Mouse (Mus musculus): ENCODE results near the gene Sox4. TPM values are rescaled to one million over a fixed set of nuclear protein-coding genes. Genes with fewer than 3 reads are reported as not detected.

Gene Sox4
- 10 to 100 TPM; 61.2 to 71.9 TPM for total RNA-seq (2021)
- long read RNA-seq, experiment 1, full-length matches to known transcripts: 55 of 57 reads
- long read RNA-seq, experiment 1, partial matches to known transcripts: 0 of 57 reads
- long read RNA-seq, experiment 1, other reads (novel, unspliced or antisense): 2 of 57 reads
- long read RNA-seq, experiment 2, full-length matches to known transcripts: 413 of 415 reads
- long read RNA-seq, experiment 2, partial matches to known transcripts: 0 of 415 reads
- long read RNA-seq, experiment 2, other reads (novel, unspliced or antisense): 2 of 415 reads

- peak; percentile 79 to 88 for DNase-seq (ENCODE audit: low spot score in 2 of 2)
Observed at GRCm38 (mm10) chr13:28953581-28953991, at the start of gene Sox4. Gene Sox4, minus strand, starts transcription at chr13:28953713.

DNA sequence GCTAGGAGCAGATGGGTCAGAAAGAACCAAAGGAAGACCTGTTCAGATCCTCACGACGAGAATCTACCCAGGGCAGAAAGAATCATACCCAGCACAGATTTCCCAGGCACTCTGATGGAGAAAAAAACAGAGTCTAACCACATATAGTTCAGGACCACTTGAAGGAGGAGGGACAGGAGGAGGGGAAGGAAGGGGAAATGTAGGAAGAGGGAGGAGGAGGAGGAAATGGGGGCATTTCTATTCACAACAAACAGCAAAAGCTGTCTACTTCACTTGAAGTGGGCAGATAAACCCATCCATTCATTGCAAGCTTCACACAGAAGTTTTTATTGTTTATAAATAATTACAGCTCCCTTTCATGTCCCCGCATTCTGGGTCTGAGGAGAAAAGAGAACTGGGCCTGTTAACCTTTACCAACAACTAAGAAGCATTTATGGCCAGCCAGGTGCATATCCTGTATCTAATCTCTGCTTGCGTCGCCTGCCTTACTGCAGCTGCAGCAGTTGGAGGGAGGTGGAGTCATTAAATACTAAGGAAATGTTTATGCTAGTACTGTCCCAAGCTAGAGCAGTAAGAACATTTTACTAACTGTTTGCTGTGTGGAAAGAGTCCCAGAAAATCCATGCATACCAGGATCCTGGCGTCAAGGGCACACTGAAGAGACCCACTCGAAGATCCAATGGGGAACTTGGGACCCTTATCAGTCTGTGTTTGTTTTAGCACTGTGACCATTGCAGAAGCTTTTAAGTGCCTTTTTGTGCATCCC lies 38.6 kb upstream of the Sox4 start:
- DNase-seq (ENCODE audit: low spot score in 2 of 2): no peak

GRCm38 (mm10) chr13:28988751-28989703 lies 35.5 kb upstream of the Sox4 start:
- DNase-seq (ENCODE audit: low spot score in 2 of 2): no peak

DNA sequence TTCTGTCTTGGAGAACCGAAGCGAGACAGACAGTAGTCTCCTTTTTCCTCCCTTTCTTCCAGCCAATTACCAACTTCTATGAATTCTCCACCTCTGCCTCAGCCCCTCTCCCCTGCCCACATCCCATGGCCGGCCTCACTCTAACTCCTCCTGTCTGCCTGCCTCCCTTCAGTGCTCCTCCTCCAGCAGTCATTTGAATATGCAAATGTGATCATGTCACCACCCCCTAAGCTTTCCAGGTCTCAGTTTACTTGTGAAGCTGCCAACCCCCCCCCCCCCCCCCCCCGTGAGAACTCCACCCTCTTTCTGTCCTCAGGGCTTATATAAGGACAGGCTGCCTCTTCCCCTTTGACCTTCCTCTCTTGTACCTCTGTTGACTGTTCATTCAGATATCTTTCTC lies 27.2 kb upstream of the Sox4 start:
- no peak for DNase-seq (ENCODE audit: low spot score in 2 of 2)

GRCm38 (mm10) chr13:28975011-28975410 lies 21.5 kb upstream of the Sox4 start:
- no peak for DNase-seq (ENCODE audit: low spot score in 2 of 2)

GRCm38 (mm10) chr13:28974597-28974996 lies 21.1 kb upstream of the Sox4 start:
- no peak for DNase-seq (ENCODE audit: low spot score in 2 of 2)

DNA sequence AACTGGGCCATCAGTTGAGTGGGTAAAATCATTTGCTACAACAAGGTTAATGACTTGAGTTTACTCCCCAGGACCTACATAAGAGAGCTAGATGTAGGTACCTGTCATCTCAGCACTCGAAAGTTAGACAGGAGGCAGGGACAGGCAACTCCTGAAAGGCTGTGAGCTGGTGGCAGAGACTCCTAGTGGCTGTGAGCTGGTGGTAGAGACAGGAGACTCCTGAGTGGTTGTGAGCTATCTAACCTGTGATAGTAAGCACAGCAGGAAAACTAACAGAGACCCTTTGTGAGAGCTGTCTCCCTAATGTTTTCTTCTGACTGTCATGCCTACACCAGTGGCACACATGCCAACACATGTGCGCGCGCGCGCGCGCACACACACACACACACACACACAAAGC lies 7.4 kb upstream of the Sox4 start:
- DNase-seq (ENCODE audit: low spot score in 2 of 2): no peak

- DNase-seq (ENCODE audit: low spot score in 2 of 2): peak; percentile 55 to 68
Observed at GRCm38 (mm10) chr13:28959458-28959978, 6.0 kb upstream of the Sox4 start.

DNA sequence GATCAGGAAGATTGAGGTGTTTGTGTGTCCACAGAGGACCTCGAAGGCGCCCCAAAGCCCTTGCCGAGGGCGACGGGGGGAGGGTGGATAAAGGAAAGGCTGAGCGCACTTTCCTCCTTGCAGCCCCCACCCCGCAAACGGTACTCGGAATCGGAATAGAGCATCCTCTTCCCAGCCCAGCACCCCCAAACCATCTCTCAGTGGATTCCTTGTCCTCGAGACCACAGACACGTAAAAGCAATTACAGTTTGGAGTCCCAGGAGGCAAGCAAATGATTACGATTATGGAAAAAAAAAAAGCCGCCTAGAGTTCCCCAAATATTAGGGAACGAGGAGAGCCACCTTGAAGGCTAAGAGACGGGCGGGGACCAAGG lies 5.5 kb upstream of the Sox4 start:
- no peak for DNase-seq (ENCODE audit: low spot score in 2 of 2)

GRCm38 (mm10) chr13:28958211-28959067 lies 4.9 kb upstream of the Sox4 start:
- DNase-seq (ENCODE audit: low spot score in 2 of 2): peak; percentile 45 to 51

DNA sequence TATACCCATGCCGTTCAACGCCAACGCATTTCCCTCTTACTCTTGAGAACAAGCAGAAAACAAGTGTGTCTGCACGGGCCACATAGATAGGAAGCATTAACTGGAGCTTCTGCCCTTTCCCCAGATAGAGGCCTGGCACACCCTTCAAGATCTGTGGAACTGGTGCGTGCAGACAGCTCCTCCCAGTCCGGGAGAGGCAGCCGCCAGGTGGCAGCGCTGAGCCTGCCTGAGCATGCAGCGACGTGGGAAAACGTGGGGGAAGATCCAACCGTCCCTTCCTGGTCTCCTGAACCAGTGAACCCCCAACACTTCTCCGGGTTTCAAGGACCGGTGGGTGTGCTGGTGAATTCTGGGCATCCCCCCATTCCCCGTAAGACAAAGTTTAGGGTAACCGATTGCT lies 4.3 kb upstream of the Sox4 start:
- peak; percentile 93 for DNase-seq (ENCODE audit: low spot score in 2 of 2)

DNA sequence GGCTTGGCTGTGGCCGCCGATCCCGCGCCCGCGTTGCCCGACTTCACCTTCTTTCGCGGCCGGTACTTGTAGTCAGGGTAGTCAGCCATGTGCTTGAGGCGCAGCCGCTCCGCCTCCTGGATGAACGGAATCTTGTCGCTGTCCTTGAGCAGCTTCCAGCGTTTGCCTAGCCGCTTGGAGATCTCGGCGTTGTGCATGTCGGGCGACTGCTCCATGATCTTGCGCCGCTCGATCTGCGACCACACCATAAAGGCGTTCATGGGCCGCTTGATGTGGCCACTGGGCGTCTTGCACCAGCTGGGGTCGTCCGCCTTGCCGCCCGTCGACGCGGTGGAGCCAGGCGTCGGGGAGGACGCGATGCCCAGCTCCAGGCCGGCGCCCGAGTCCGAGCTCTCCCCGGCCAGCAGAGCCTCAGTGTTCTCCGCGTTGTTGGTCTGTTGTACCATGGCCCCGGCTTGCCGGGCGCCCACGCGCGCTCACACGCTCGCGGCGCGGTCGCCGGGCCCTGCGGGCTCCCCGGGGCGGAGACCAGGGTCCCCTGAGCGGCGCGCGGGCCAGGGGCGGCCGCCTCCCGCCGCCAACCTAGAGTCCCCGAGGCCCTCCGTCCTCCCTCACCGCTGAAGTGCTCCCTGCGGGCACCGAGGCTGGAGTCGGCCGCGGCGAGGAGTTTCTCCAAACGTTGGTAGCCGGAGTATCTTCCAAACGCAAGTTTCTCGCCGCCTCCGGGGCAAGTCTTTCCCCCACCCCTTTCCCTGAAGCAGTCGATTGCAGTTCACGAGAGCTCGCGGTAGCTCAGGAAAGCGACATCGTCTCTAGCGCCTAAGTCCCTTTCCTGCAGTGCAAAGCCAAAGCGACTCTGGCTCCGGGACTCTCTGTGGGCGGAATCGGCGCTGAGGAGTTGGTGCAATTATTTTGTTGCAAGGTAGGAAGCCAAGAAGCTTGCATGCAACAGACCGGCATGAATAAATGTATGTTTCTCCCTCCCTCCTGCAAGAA lies 639 bp downstream of the Sox4 start:
- DNase-seq (ENCODE audit: low spot score in 2 of 2): peak; percentile 36 to 46

DNA sequence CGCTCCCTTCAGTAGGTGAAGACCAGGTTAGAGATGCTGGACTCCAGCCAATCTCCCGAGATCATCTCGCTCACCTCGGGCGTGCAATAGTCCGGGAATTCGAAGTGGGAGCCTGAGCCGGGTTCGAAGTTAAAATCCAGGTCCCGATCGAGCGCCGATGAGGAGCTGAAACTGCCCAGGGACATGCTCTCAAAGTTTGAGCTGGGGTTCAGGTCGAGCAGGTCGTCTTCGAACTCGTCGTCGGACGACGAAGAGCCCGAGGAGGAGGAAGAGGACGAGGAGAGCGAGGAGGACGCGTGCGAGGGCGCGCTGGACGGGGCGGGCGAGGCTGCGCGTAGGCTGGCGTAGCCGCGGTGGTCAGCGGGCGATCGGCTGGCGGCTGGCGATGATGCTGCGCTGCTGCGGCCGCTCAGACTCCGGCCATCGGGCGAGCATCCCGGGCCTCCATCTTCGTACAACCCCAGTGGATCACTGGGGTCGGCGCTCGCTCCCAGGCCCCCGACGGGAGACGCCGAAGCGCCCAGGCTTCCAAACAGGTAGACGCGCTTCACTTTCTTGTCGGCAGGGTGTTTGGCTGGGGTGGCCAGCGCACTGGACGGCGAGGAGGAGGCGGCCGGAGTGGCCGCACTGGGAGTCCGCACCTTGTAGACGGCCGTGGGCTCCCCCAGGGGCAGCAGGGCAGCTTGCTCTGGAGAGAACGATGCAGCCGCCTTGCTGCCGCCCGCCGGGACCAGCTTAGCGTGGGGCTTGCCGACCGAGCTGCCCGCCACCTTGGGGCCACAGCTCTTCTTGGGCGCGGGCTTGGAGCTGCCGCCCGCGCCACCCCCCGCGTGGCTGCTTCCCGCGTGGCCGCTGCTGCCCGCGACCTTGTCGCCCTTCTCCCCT lies 1.6 kb downstream of the Sox4 start:
- DNase-seq (ENCODE audit: low spot score in 2 of 2): peak; percentile 7 to 11

- peak; percentile 5 to 15 for DNase-seq (ENCODE audit: low spot score in 2 of 2)
Observed at GRCm38 (mm10) chr13:28950623-28951491, 2.7 kb downstream of the Sox4 start.

GRCm38 (mm10) chr13:28950266-28950622 lies 3.3 kb downstream of the Sox4 start:
- no peak for DNase-seq (ENCODE audit: low spot score in 2 of 2)

DNA sequence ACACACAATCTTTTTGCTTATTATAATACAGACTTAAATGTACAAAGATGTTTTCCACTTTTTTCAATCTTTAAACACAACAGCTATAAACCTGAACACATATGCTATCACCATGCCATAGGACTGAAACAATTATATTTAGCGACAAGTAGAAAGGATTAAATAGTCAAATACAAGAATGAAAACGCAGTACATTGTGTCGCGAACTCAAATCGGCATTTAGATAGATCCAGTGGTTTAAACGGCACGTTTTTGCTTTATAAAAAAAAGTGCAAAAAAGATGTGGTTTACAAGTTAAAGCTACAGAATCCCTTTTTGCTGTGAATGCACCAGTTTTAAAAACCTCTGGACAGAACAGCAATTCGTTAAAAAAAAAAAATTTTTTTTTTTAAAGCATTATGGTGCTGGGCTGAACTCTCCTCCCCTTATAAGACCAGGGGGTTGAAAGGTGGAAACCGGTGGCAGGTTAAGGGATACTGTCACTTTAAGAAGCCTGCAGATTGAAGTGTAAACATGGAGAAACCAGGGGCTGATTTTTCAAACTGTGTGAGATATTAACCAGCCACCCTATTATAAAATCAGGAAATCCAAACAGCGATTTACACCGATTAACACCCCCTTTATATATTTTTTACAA lies 4.1 kb downstream of the Sox4 start:
- DNase-seq (ENCODE audit: low spot score in 2 of 2): no peak

DNA sequence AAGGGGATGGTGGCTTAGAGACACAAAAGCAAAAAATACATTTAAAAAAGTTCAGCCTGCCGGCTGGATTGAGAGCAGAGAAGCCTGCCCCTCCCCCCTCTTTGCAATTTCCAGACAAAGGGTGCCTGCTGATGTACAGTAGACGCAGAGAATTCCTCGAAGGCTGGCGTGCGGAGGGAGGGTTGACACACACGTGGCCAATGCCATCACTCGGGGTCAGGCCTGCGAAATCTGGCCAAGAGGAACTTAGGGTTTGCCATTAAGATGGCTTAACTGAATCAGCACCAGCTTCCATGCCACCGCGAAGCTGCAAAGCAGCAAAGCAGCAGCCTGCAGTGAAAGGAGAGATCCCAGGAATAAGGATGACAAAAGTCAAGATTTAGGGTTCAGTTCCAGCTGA lies 5.0 kb downstream of the Sox4 start:
- peak in 1 of 2 experiments; percentile 10 for DNase-seq (ENCODE audit: low spot score in 2 of 2)

Data from adrenal gland, postnatal 4 days (tissue).